Mouse (Mus musculus): ENCODE measurements around the gene Crk. TPM values are rescaled to one million over a fixed set of nuclear protein-coding genes. Genes with fewer than 3 reads are reported as not detected.

The Crk gene
- polyA plus RNA-seq, 1 experiment from 2014 or later = 35.0 TPM

DNA sequence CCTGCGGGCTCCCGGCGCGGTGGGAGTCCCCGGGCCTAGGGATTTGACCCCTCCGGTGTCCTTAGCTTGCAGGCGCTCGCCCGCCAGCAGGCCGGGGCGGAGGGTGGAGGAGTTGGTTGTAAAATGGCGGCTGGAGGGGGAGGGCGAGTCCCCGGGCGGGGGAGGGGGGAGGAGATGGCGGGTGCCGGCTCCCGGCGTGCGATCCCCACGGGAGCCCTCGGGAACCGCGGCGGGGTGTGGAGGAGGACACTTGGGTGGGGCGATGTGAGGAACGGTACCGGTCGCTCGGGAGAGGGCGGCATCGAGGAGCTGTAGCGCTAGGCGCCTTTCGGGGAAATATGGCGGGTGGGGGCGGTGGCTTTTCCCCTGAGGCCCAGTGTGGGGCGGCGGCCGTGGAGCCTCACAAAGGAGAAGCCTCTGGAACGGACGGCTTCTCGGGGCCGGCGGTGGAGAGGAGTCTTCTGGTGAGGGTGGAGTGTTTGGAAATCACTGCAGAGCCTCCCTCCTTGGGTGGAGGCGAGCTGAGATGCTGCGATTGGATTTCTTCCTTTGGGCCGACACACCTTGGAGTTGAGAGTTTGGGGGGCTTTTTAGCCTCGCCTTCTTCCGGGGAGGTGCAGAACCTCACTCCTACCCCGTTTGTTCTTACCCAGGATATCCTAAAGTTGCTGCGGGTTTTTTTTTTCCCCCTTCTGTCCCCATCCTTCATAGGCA lies 54.3 kb downstream of the Crk start:
- DNase-seq = peak; percentile 84

DNA sequence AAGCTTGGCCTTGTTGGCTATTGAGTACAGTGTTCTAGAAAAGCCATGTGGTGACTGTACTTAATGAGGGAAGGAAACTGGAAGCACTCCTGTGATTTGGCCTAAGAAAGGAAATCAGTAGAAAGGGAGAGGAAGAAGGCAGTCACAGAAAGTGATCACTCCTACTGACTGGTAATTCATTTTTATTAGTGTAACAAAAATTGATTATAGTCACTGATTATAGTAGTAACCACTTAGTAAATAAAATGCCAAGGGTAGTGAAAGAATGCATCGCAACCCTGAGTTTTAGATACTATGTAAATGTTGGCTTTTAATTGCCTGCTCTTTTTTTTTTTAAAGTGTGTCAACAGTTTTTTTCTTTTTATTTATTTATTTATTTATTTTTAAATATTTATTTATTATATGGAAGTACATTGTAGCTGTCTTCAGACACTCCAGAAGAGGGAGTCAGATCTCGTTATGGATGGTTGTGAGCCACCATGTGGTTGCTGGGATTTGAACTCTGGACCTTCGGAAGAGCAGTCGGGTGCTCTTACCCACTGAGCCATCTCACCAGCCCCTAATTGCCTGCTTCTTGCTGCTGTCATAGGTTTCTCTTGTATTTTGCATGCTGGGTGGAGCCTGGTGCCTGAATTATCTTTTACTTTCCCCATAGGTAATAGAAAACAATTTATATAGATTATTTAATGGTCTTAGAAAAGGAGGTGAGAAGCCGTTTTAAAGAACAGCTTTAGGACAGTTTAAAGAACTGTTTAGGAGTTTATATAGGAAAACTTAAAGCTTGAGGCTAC lies 56.6 kb downstream of the Crk start:
- TF ChIP-seq CTCF (IDR thresholded peaks at IDR 0.05; ENCODE audit: low read depth) (no peak), EP300 (IDR thresholded peaks at IDR 0.05; ENCODE audit: low read depth) (no peak)
- Histone ChIP-seq H3K36me3 (replicated peaks; ENCODE audit: insufficient read depth, low read length) (peaks cover 7% of the 10 kb centered on the region; the same call in 1 of the 2 replicates), H3K4me1 (ENCODE audit: insufficient read depth) (peaks cover 39% of the 10 kb centered on the region), H3K9ac (replicated peaks) (no peak overlapping the region), H3K9me3 (ENCODE audit: low read length) (no peaks in the 10 kb centered on the region), H3K27ac (ENCODE audit: low read depth) (no peak overlapping the region), H3K27me3 (ENCODE audit: insufficient read depth, low read length) (no peaks in the 10 kb centered on the region), H3K4me2 (ENCODE audit: low read depth, low read length) (peak overlapping the region; percentile 90), H3K4me3 (ENCODE audit: low read depth, low read length) (peak overlapping the region; percentile 96; the same call in 1 of the 2 replicates)
- DNase-seq (no peak), ATAC-seq (no peak)
- WGBS (ENCODE audit: insufficient replicate concordance) = 70% methylated on average over 5 of the region's 5 CpGs

More for the DNA sequence above, 54.3 kb downstream of the Crk start:
- Histone ChIP-seq H3K9me3 (ENCODE audit: low read length) (no peaks in the 10 kb centered on the region), H3K4me3 (ENCODE audit: low read depth, low read length) (peak overlapping the region; percentile 96), H3K27me3 (ENCODE audit: insufficient read depth, low read length) (no peaks in the 10 kb centered on the region), H3K4me1 (ENCODE audit: insufficient read depth) (peaks cover 31% of the 10 kb centered on the region), H3K36me3 (replicated peaks; ENCODE audit: insufficient read depth, low read length) (no peaks in the 10 kb centered on the region), H3K27ac (ENCODE audit: low read depth) (peak overlapping the region; percentile 96), H3K9ac (replicated peaks) (peak overlapping the region; percentile 94), H3K4me2 (ENCODE audit: low read depth, low read length) (peak overlapping the region; percentile 90)
- WGBS (ENCODE audit: insufficient replicate concordance) = under 1% methylated on average over 45 of the region's 52 CpGs
- TF ChIP-seq CTCF (IDR thresholded peaks at IDR 0.05; ENCODE audit: low read depth) (peak; percentile 14; the same call in 1 of the 2 replicates), EP300 (IDR thresholded peaks at IDR 0.05; ENCODE audit: low read depth) (no peak; the same call in 1 of the 2 replicates)
- ATAC-seq = peak; percentile 69

DNA sequence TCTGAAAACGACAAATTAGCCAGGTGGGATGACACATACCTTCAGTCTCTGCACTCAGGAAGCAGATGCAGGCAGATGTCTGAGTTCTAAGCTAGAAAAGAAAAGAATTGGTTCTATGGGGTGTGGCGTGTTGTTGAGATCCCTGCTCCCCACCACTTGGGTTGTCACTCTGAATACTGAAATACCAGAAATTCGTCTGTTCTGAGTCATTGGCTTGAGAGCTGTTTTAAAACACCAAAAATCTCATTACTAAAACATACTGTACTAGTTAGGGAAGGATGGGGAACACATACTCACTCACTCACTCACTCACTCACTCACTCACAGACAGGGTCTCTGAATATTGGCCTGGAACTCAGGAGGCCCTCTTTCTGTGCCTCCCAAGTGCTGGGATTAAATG lies 57.9 kb downstream of the Crk start:
- peaks cover 46% of the 10 kb centered on the region for H3K4me1 ChIP-seq (ENCODE audit: insufficient read depth)
- peaks cover 7% of the 10 kb centered on the region; the same call in 1 of the 2 replicates for H3K36me3 ChIP-seq (replicated peaks; ENCODE audit: insufficient read depth, low read length)
- H3K4me2 ChIP-seq (ENCODE audit: low read depth, low read length) = peak overlapping the region; percentile 24; the same call in 1 of the 2 replicates
- ATAC-seq (no peak), DNase-seq (no peak)
- no peaks in the 10 kb centered on the region for H3K27me3 ChIP-seq (ENCODE audit: insufficient read depth, low read length)
- H3K9me3 ChIP-seq (ENCODE audit: low read length) = no peaks in the 10 kb centered on the region
- no peak overlapping the region; the same call in 1 of the 2 replicates for H3K9ac ChIP-seq (replicated peaks)
- TF ChIP-seq EP300 (IDR thresholded peaks at IDR 0.05; ENCODE audit: low read depth) (no peak), CTCF (IDR thresholded peaks at IDR 0.05; ENCODE audit: low read depth) (no peak)
- H3K27ac ChIP-seq (ENCODE audit: low read depth) = peak overlapping the region; percentile 41; the same call in 1 of the 2 replicates
- H3K4me3 ChIP-seq (ENCODE audit: low read depth, low read length) = no peak overlapping the region
- 48% methylated on average over 3 of the region's 3 CpGs for WGBS (ENCODE audit: insufficient replicate concordance)

DNA sequence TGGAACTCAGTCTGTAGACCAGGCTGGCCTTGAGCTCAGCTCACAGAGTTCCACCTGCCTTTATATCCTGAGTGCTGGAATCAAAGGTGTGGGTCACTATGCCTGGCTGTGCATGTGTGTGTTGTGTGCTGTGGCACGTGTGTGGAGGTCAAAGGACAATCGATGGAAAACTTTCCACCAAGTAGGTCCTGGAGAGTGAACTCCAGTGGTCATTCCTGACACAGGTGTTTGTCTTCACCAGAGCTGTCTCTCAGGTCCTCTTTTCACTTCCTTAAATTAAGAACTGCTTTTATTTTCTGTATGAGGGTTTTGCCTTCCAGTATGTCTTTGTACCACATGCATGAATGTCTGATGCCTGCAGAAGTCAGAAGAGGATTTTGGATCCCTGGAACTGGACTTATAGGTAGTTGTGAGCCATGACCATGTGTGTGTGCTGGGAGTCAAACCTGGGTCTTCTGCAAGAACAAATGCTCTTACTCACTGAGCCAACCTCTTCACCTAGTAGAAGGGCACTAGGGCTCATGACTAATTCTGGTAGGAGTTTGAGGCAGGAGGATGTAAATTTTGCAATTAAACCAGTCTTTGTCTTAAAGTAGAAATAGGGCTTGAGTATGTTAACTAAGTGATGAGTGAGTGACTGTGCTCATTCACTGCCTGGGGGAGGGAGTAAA lies 58.9 kb downstream of the Crk start:
- DNase-seq = peak; percentile 33
- peak; percentile 49 for ATAC-seq
- H3K27ac ChIP-seq (ENCODE audit: low read depth) = peak overlapping the region; percentile 60
- no peaks in the 10 kb centered on the region for H3K9me3 ChIP-seq (ENCODE audit: low read length)
- peaks cover 45% of the 10 kb centered on the region for H3K4me1 ChIP-seq (ENCODE audit: insufficient read depth)
- H3K27me3 ChIP-seq (ENCODE audit: insufficient read depth, low read length) = no peaks in the 10 kb centered on the region
- no peak overlapping the region for H3K9ac ChIP-seq (replicated peaks)
- TF ChIP-seq EP300 (IDR thresholded peaks at IDR 0.05; ENCODE audit: low read depth) (no peak), CTCF (IDR thresholded peaks at IDR 0.05; ENCODE audit: low read depth) (no peak)
- no peak overlapping the region for H3K4me3 ChIP-seq (ENCODE audit: low read depth, low read length)
- WGBS (ENCODE audit: insufficient replicate concordance) = 55% methylated on average over 2 of the region's 2 CpGs
- H3K4me2 ChIP-seq (ENCODE audit: low read depth, low read length) = peak overlapping the region; percentile 38; the same call in 1 of the 2 replicates
- H3K36me3 ChIP-seq (replicated peaks; ENCODE audit: insufficient read depth, low read length) = peaks cover 7% of the 10 kb centered on the region; the same call in 1 of the 2 replicates

DNA sequence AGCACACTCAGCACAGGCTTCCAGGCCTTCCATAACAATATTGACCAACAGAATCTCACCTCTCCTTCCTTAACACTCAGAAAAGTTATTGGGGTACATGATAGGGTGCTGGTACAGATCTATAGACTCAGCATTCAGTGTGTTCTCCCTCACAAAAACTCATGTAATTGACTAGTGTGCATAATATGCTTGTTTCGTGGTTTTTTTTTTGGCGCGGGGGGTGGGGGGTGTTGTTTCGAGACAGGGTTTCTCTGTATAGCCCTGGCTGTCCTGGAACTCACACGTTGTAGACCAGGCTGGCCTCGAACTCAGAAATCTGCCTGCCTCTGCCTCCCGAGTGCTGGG lies 59.4 kb downstream of the Crk start:
- Histone ChIP-seq H3K4me2 (ENCODE audit: low read depth, low read length) (peak overlapping the region; percentile 38; the same call in 1 of the 2 replicates), H3K9me3 (ENCODE audit: low read length) (no peaks in the 10 kb centered on the region), H3K4me3 (ENCODE audit: low read depth, low read length) (no peak overlapping the region), H3K27me3 (ENCODE audit: insufficient read depth, low read length) (no peaks in the 10 kb centered on the region), H3K4me1 (ENCODE audit: insufficient read depth) (peaks cover 45% of the 10 kb centered on the region), H3K36me3 (replicated peaks; ENCODE audit: insufficient read depth, low read length) (peaks cover 7% of the 10 kb centered on the region; the same call in 1 of the 2 replicates), H3K27ac (ENCODE audit: low read depth) (peak overlapping the region; percentile 60), H3K9ac (replicated peaks) (no peak overlapping the region)
- 83% methylated on average over 7 of the region's 7 CpGs for WGBS (ENCODE audit: insufficient replicate concordance)
- DNase-seq = no peak
- TF ChIP-seq CTCF (IDR thresholded peaks at IDR 0.05; ENCODE audit: low read depth) = no peak
- no peak for TF ChIP-seq EP300 (IDR thresholded peaks at IDR 0.05; ENCODE audit: low read depth)
- ATAC-seq = no peak

Data from liver, postnatal 0 days (tissue).